ENCODE assay signal across 9 mouse cellular contexts in the genomic region with DNA sequence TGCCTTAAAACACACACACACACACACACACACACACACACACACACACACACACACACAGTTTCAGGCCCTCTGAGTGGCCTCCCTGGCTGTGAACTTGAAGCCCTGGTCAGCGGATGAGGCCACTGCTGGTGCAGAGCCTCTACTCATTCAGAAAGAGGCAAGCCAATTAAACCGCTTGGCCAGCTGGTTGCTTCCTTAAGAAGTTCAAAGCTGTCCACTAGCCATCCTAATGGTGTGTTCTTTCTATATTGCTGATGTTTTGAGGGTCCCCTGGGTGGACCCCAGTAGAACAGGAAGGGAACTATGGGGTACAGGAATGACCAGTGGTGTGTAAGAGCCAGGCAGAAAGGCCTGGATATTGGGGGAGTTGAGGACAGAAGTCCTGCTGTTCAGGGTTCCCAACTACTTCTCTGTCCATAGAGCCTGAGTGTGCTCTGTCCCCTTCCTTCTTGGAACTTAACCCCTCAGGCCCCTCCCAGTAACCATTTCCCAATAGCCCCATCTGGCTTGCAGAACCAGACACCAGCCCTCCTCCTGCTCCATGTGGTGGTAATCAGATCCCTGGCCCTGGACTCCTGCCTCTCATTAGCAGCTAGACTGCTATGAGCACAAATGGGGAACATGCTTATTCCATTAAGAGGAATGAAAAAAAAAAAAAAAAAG.
A peak's percentile ranks its signal among the peaks of the same experiment; 100 is the strongest.
DNase-seq lines count a peak whose midpoint lies in the region; ATAC-seq lines count a peak whose summit lies in the region.
"Had no signal": no experiment of that assay in that cellular context is flagged by ENCODE, and none has a peak within 500 bp of the region (broad histone marks: within the 10 kb centered on the region; RNA-seq: fewer than 3 reads in every experiment).

No protein-coding gene starts in this region.

- H3K4me1 ChIP-seq in forebrain, embryonic 14.5 days (ENCODE audit: control insufficient read depth, insufficient read depth, low read length): no peaks in the 10 kb centered on the region
- 0 out of 2 replicates have a peak, but pooled peaks cover 2% of the 10 kb centered on the region for H3K4me1 ChIP-seq in lung, embryonic 16.5 days (replicated peaks; ENCODE audit: control insufficient read depth, insufficient read depth, low read length)

- H3K27ac ChIP-seq in forebrain, embryonic 14.5 days (ENCODE audit: low read depth, low read length): no peak overlapping the region
- H3K27ac ChIP-seq in lung, embryonic 16.5 days (ENCODE audit: low read length): no peak overlapping the region

- peak; percentile 34 for DNase-seq in gastrocnemius, adult 18-20 months (ENCODE audit: low spot score)
- DNase-seq in gastrocnemius, postnatal 10 days: no peak
- DNase-seq in Muller cell, postnatal 12 days (ENCODE audit: inconsistent ontology term): peak; percentile 29
- peak; percentile 58 for DNase-seq in forebrain, embryonic 14.5 days (ENCODE audit: low spot score)
- DNase-seq in left cerebral cortex, adult 11 months (ENCODE audit: low spot score): no peak
- no peak for DNase-seq in urinary bladder, adult 2 months (ENCODE audit: low spot score)
- DNase-seq: kidney, adult 18-20 months had no signal

- H3K9me3 ChIP-seq in forebrain, embryonic 14.5 days (replicated peaks; ENCODE audit: control insufficient read depth, low read length): no peaks in the 10 kb centered on the region
- no peaks in the 10 kb centered on the region for H3K9me3 ChIP-seq in lung, embryonic 16.5 days (ENCODE audit: control insufficient read depth, low read length)

- WGBS in forebrain, embryonic 14.5 days: 88% methylated on average over 2 of the region's 2 CpGs
- WGBS in lung, embryonic 16.5 days: 90% methylated on average over 2 of the region's 2 CpGs

- H3K4me2 ChIP-seq in forebrain, embryonic 14.5 days (ENCODE audit: low read length): no peak overlapping the region
- no peak overlapping the region for H3K4me2 ChIP-seq in lung, embryonic 16.5 days (ENCODE audit: low read depth, low read length)

- no peak overlapping the region for H3K4me3 ChIP-seq in forebrain, embryonic 14.5 days (ENCODE audit: low read depth, low read length)
- no peak overlapping the region for H3K4me3 ChIP-seq in lung, embryonic 16.5 days (ENCODE audit: low read length)

- peaks cover 34% of the 10 kb centered on the region for H3K36me3 ChIP-seq in forebrain, embryonic 14.5 days (ENCODE audit: control insufficient read depth, insufficient read depth, low read length)
- H3K36me3 ChIP-seq in lung, embryonic 16.5 days (ENCODE audit: control insufficient read depth, insufficient read depth, low read length): no peaks in the 10 kb centered on the region

- ATAC-seq in forebrain, embryonic 14.5 days: peak; percentile 57
- ATAC-seq in lung, embryonic 16.5 days (ENCODE audit: low read depth): peak; percentile 87
- ATAC-seq in megakaryocyte-erythroid progenitor cell, adult 5-6 weeks (replicated peaks; ENCODE audit: low FRiP score, low TSS enrichment, poor library complexity, severe bottlenecking): no peak

- H3K9ac ChIP-seq in forebrain, embryonic 14.5 days (ENCODE audit: low read length): no peak overlapping the region
- no peak overlapping the region for H3K9ac ChIP-seq in lung, embryonic 16.5 days (ENCODE audit: low read length)

- H3K27me3 ChIP-seq in forebrain, embryonic 14.5 days (replicated peaks; ENCODE audit: control insufficient read depth, insufficient read depth, low read length): no peaks in the 10 kb centered on the region
- no peaks in the 10 kb centered on the region for H3K27me3 ChIP-seq in lung, embryonic 16.5 days (ENCODE audit: control insufficient read depth, insufficient read depth, low read depth, low read length)

Comparison
In these comparisons a context has a peak if more than half of its experiments do, and no peak if none do; other contexts are left out.
1. DNase-seq: peak in gastrocnemius, adult 18-20 months (single experiment), Muller cell, postnatal 12 days (single experiment) and forebrain, embryonic 14.5 days (single experiment); none in gastrocnemius, postnatal 10 days (single experiment), left cerebral cortex, adult 11 months (single experiment) and urinary bladder, adult 2 months (single experiment).